Mouse (Mus musculus): ENCODE results near the gene Mcam.

DNA sequence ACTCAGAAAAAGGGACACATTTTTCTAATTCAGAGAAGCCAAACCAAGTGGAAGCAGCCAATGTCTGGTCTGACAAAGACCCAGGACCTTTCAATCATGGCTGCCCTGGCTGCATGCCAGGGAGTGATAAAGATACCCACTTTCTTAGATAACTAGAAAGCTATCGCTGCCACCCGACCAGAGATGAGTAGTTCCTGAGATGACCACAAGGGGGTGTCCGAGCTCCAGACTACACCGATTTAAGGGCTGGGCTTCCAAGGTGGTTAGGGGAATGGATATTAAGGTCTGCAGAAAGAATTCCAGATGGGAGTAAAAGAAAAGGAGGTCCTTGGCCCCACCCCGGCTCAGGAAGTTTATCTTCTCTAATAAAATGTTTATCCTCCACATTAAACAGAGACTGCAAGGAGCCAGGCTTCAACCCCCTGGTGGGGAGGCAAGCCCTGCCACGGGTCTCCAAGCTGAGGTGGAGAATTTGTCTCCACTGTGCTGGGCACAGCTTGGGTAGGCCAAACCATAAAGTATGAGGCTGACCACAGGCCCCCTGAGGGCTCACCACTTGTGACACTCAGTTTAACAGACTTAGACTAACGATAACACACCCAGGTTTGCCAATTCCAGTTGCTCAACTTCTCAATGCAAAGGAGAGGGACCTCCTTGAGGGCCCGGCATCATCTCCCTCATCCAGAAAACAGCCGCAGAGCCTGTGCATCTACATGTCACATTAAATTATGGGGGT is 24.7 kb upstream of the Mcam start:
- TF ChIP-seq CTCF (IDR thresholded peaks at IDR 0.05; ENCODE audit: control insufficient read depth, insufficient read depth, insufficient replicate concordance, low read depth, low read length), result peak; percentile 58; the same call in 1 of the 2 replicates
- no peak for TF ChIP-seq POLR2A (IDR thresholded peaks at IDR 0.05; ENCODE audit: control insufficient read depth, low read depth, low read length)
